Mouse (Mus musculus) heart, embryonic 15.5 days (tissue): ENCODE results near the gene Xkr8. TPM values are rescaled to one million over a fixed set of nuclear protein-coding genes. Genes with fewer than 3 reads are reported as not detected.

Experiments
- ATAC-seq: fragments of 200-750 bp; cut with Nextera tagmentation; replicated peaks from 2 replicates; pipeline ENCODE4 v1.8.0; 2017; ENCODE audit warnings: low read depth, moderate TSS enrichment; ENCODE audit not compliant: insufficient number of reproducible peaks, insufficient read depth, low FRiP score
- H3K27ac ChIP-seq: fragments of 300-500 bp; sonication (generic); 2 replicates; pipeline ENCODE4 v1.5.1; 2015; ENCODE audit warnings: mild to moderate bottlenecking, inconsistent platforms
- H3K27me3 ChIP-seq: fragments of 300-500 bp; sonication (generic); 2 replicates; pipeline ENCODE4 v1.6.1; 2015; ENCODE audit warnings: inconsistent platforms
- H3K36me3 ChIP-seq: fragments of 300-500 bp; sonication (generic); 2 replicates; pipeline ENCODE4 v1.6.1; 2015; ENCODE audit warnings: mild to moderate bottlenecking, inconsistent platforms
- H3K4me1 ChIP-seq: fragments of 300-500 bp; sonication (generic); replicated peaks from 2 replicates; pipeline ENCODE4 v1.6.1; 2015; ENCODE audit warnings: inconsistent platforms
- H3K4me2 ChIP-seq: fragments of 300-500 bp; sonication (generic); 2 replicates; pipeline ENCODE4 v1.6.1; 2015; ENCODE audit warnings: inconsistent platforms, mild to moderate bottlenecking, moderate library complexity
- H3K4me3 ChIP-seq: fragments of 300-500 bp; sonication (generic); 2 replicates; pipeline ENCODE4 v1.5.1; 2015; ENCODE audit warnings: mild to moderate bottlenecking, inconsistent platforms
- H3K9ac ChIP-seq: fragments of 300-500 bp; sonication (generic); 2 replicates; pipeline ENCODE4 v1.6.1; 2015; ENCODE audit warnings: mild to moderate bottlenecking, inconsistent platforms
- H3K9me3 ChIP-seq: fragments of 300-500 bp; sonication (generic); replicated peaks from 2 replicates; pipeline ENCODE4 v1.6.1; 2016; ENCODE audit warnings: inconsistent platforms
- WGBS: fragments of 180-500 bp; shearing (Covaris S2); methylation state at CpG from one replicate; pipeline ENCODE4 v1.1.7; 2015; ENCODE audit warnings: mixed read lengths; 5-methylcytosine and 5-hydroxymethylcytosine counted together
- polyA plus RNA-seq: library from polyadenylated mRNA; unstranded; fragments of >200 nt; fragmentation: Nextera tagmentation; extraction: Ambion mirVana; gene quantifications from 2 replicates; pipeline ENCODE4 v1.2.1, GENCODE M21; 2015

Gene Xkr8
- polyA plus RNA-seq, 1 experiment from 2014 or later: 2.1 TPM

DNA sequence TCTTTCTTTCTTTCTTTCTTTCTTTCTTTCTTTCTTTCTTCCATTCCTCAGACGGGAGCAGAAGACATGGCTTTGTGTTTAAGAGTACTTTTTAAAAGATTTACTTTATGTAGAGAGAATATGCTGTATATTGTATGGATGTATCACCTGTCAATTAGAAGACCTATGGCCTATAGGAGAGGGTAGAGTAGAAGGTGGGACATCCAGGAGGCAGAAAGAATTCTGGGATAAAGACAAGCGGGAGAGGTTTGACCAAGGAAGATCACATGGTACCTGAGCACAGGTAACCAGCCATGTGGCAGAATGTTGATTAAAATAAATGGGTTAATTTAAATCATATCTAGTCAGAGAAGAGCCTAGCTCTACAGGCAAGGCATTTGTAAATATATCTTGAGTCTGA is 2.4 kb upstream of the Xkr8 start:
- Histone ChIP-seq H3K4me1 (peaks cover 9% of the 10 kb centered on the region), H3K9me3 (no peaks in the 10 kb centered on the region), H3K4me3 (no peak overlapping the region), H3K27me3 (no peaks in the 10 kb centered on the region), H3K36me3 (no peaks in the 10 kb centered on the region), H3K27ac (no peak overlapping the region), H3K4me2 (no peak overlapping the region), H3K9ac (no peak overlapping the region)
- no peak for ATAC-seq
- 91% methylated on average over 2 of the region's 2 CpGs for WGBS

DNA sequence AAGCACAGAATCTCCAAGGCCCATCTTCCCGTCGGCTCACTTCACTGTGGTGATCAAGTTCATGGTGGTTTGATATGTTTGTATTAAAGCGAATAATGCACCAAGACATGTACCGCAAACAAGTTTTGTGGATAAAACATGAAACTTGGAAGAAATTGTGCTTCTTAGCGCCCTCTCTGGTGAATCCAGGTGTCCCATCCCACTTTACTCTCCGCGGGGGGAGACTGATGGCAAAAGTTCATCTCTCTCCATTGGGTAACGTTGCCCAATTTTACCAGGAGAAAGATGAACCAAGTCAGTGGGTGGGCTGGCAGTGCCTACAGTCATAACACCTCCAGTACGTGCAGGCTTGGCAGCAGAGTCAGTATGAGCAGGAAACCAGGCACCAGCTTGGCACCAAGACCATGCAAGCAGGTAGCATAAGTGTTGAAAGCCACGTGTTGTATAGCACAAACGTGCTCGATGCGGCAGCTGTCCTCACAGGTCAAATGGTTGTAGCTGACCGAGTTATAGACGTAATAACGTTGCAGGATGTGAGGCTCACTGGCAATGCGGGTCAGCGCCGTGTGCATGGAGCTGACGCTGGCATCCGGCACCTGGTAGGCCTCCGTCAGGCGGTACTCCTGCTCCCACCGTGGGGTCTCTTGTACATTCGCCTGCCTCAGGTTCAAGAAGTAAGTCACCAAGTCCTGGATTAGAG is 875 bp upstream of the Xkr8 start:
- ATAC-seq: no peak
- H3K27ac ChIP-seq: no peak overlapping the region

DNA sequence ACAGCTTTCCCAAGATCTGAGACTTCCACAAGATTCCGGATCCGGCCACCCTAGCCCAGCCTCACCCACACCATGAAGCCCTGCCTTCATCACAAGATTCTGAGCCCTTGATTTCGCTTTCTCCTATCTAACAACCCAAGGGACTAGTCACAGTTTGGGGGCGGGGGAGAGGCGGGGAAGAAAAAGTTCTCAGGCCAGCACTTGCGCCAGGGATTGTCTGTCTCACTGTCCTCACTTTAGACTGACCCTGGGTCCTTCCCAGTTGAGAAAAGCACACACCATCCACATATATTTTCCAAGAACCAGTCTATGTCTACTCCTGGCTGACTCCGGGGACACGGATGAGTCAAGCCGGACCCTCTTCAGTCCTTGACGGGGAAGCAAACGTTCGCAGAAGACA is 730 bp downstream of the Xkr8 start:
- Histone ChIP-seq H3K27me3 (no peaks in the 10 kb centered on the region), H3K36me3 (no peaks in the 10 kb centered on the region), H3K4me1 (peaks cover 9% of the 10 kb centered on the region), H3K27ac (no peak overlapping the region), H3K4me2 (peak overlapping the region; percentile 80), H3K9me3 (no peaks in the 10 kb centered on the region), H3K9ac (peak overlapping the region; percentile 59; the same call in 1 of the 2 replicates), H3K4me3 (peak overlapping the region; percentile 62)
- WGBS: 43% methylated on average over 12 of the region's 12 CpGs
- ATAC-seq: no peak

More for the DNA sequence above, 875 bp upstream of the Xkr8 start:
- no peak overlapping the region for H3K9ac ChIP-seq
- H3K36me3 ChIP-seq: no peaks in the 10 kb centered on the region
- 90% methylated on average over 25 of the region's 25 CpGs for WGBS
- H3K4me2 ChIP-seq: no peak overlapping the region
- no peaks in the 10 kb centered on the region for H3K27me3 ChIP-seq
- no peaks in the 10 kb centered on the region for H3K9me3 ChIP-seq
- H3K4me1 ChIP-seq: peaks cover 9% of the 10 kb centered on the region
- no peak overlapping the region for H3K4me3 ChIP-seq

DNA sequence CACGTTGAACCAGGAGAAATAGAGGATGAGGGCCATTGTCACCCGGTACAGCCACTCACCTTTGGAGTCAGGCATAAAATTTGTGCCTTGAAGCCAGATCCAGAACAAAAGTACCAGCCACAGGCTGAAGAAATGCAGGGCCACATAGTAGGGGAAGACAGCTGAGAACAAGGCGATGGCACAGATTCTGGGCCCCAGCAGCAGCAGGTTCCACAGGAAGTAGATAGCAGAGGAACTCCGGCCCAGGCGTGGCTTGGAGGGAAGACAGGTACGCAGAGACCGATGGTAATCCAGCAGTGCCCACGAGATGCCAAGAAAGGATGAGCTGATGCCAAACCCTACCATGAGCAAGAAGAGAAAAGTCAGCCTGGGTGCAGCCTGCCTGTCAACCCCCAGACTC is 4.1 kb downstream of the Xkr8 start:
- H3K4me3 ChIP-seq: no peak overlapping the region
- peaks cover under 1% of the 10 kb centered on the region; the same call in 1 of the 2 replicates for H3K36me3 ChIP-seq
- no peaks in the 10 kb centered on the region for H3K27me3 ChIP-seq
- H3K4me2 ChIP-seq: no peak overlapping the region
- peaks cover 16% of the 10 kb centered on the region for H3K4me1 ChIP-seq
- no peak overlapping the region for H3K9ac ChIP-seq
- H3K9me3 ChIP-seq: no peaks in the 10 kb centered on the region
- H3K27ac ChIP-seq: no peak overlapping the region
- ATAC-seq: no peak
- 77% methylated on average over 8 of the region's 8 CpGs for WGBS

DNA sequence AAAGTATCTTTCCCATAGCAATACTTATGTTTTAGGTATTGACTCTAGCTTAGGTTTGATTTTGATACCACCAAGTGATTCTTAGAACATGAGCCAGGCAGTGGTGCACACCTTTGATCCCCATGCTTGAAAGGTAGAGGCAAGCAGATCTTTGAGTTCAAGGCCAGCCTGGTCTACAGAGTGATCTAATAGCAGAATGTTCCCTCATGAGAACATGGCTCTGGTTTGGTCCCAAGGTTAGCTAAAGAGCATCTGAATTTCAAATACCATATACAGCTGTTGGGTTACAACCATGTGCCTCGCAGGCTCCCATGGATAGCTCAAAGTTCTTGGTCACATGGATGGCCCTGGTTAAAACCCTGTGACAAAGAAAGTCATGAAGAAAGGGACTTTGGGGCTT is 14.1 kb downstream of the Xkr8 start:
- Histone ChIP-seq H3K4me1 (no peaks in the 10 kb centered on the region), H3K9ac (no peak overlapping the region), H3K4me2 (no peak overlapping the region), H3K9me3 (no peaks in the 10 kb centered on the region), H3K27me3 (no peaks in the 10 kb centered on the region), H3K36me3 (peaks cover 62% of the 10 kb centered on the region), H3K4me3 (no peak overlapping the region), H3K27ac (no peak overlapping the region)
- 98% methylated on average over 1 of the region's 1 CpGs for WGBS
- no peak for ATAC-seq

DNA sequence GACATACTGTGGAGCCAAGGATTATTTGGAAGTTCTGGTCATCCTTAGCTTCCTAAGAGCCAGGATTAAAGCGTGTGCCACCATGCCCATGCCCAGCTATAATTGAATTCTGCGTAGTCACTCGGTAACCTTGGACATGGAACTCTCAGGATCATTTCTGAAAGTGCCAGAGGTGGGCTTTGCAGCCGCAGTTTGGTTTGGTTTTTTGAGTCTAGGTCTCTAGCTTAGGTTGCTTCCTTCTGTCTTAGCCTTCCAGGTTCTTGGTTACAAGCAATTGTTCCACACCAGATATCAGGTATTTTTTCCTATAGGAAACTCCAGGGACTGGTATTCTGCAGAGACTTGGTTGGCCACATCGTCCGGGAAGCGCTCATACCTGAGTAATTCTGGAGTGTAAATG is 19.2 kb downstream of the Xkr8 start:
- WGBS: 94% methylated on average over 7 of the region's 7 CpGs
- Histone ChIP-seq H3K4me2 (no peak overlapping the region), H3K9ac (no peak overlapping the region), H3K9me3 (no peaks in the 10 kb centered on the region), H3K27me3 (no peaks in the 10 kb centered on the region), H3K36me3 (peaks cover 67% of the 10 kb centered on the region), H3K4me1 (no peaks in the 10 kb centered on the region), H3K27ac (no peak overlapping the region), H3K4me3 (no peak overlapping the region)
- no peak for ATAC-seq

DNA sequence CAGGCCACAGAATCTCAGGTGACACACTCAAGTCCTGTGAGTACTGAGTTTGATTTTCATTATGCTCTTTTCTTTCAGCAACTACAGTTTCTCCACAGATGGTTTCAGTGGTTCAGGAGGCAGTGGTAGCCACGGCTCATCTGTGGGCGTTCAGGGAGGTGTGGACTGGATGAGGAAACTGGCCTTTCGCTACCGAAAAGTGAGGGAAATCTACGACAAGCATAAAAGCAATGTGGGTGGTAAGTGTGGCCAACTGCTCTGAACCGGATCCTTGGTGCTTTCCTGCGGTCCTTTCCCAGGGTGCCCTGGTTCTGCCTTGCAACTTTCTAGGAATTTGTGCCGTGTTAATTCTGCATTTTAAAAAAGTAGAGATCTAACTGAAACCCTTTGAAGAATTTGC is 25.5 kb downstream of the Xkr8 start:
- Histone ChIP-seq H3K4me3 (no peak overlapping the region), H3K27ac (no peak overlapping the region), H3K9ac (no peak overlapping the region), H3K9me3 (no peaks in the 10 kb centered on the region), H3K4me2 (no peak overlapping the region), H3K27me3 (no peaks in the 10 kb centered on the region), H3K4me1 (no peaks in the 10 kb centered on the region), H3K36me3 (peaks cover 83% of the 10 kb centered on the region)
- 94% methylated on average over 8 of the region's 8 CpGs for WGBS
- no peak for ATAC-seq

DNA sequence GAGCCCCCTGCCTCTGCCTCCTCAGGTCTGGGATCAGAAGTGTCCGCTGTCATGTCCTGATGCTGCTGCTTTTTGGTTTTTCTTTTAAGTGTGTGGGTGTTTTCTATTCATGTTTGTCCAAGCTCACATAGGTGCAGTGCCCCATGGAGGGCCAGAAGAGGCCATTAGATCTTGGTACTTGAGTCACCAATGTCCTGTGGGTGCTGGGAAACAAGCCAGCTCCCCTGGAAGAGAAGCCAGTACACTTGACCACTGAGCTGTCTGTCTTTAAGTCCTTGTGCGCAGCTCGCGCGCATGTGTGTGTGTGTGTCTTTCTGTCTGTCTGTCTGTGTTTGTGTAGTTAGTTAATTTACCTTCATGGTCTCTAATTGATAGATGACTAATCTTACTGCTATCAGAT is 30.3 kb downstream of the Xkr8 start:
- Histone ChIP-seq H3K4me3 (no peak overlapping the region), H3K36me3 (peaks cover 58% of the 10 kb centered on the region), H3K9me3 (no peaks in the 10 kb centered on the region), H3K9ac (no peak overlapping the region), H3K4me1 (no peaks in the 10 kb centered on the region), H3K4me2 (no peak overlapping the region), H3K27ac (no peak overlapping the region), H3K27me3 (no peaks in the 10 kb centered on the region)
- WGBS: 96% methylated on average over 5 of the region's 5 CpGs
- no peak for ATAC-seq

DNA sequence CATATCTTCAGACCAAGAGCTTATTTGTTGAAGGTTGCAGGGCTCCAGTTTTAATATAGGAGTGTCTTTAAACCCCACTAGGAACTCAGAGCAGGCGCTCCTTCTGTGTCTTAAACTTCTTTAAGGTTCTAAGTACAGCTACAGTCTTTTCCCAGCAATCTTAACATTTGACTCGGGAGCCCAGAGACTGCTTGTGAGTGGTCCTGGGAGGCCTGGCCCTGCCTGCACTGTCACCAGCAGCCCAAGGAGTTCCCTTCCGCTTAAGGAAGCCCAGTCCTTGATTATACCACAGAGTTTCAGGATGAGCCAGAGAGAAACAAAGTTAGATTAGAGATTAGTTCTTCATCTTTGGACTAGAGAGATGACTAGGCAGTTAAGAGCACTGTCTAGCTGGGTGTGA is 39.0 kb downstream of the Xkr8 start:
- Histone ChIP-seq H3K9ac (no peak overlapping the region), H3K27me3 (no peaks in the 10 kb centered on the region), H3K36me3 (peaks cover 47% of the 10 kb centered on the region), H3K4me3 (no peak overlapping the region), H3K4me2 (no peak overlapping the region), H3K4me1 (no peaks in the 10 kb centered on the region), H3K9me3 (no peaks in the 10 kb centered on the region), H3K27ac (no peak overlapping the region)
- WGBS: 89% methylated on average over 3 of the region's 3 CpGs
- ATAC-seq: no peak

DNA sequence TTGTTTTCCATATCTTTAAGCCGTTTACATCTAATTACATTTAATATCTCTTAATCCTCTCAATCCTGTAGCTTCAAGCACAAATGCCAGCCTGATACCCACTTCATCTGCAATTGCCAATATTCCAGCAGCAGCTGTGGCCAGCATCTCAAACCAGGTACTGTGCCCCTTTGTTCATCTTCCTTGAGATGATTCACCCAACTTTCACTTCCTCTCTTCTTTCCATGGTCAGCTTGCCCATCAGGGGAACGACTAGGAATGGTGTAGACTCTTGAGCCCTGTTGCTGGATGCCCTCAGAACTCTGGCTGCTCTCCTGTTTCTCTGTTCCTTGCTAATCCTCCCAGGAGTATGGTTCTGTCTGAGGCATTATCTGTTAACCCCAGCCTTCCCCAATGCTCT is 42.7 kb downstream of the Xkr8 start:
- Histone ChIP-seq H3K27me3 (no peaks in the 10 kb centered on the region), H3K36me3 (peaks cover 37% of the 10 kb centered on the region), H3K9me3 (no peaks in the 10 kb centered on the region)

DNA sequence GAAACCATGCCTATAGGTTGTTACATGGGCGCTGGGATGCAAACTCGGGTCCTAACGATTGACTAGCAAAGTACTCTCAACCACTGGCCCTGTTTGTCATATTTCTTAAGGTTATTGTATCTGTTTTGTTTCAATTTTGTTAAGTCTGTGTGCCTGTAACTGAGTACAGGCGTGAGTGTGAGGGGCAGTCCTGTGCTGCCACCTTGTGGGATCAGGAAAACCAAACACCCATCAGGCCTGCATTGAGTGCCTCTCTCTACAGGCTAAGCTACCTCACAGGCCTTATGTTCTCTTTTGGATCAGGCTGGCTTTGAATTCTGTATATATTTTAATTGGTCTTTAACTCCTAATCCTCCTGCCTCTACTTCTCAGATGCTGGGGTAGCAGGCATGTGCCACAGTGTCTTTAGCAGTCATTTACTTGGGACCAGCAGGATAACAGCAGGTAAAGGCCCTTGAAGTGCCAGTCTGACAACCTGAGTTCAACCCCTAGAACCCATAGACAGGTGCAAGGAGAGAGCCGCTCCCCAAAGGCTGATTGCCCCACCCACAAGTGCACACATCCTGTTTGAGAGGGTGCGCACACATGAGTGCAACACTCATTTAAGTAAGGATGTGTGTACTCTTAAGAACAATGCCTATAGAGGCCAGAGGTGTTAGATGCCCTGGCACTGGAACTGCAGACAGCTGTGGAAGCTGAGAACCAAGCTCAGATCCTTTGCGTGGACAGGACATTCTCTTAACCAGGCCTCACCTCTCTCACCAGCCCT is 55.4 kb downstream of the Xkr8 start:
- Histone ChIP-seq H3K9me3 (no peaks in the 10 kb centered on the region), H3K36me3 (peaks cover 41% of the 10 kb centered on the region), H3K9ac (no peak overlapping the region), H3K27ac (no peak overlapping the region), H3K27me3 (no peaks in the 10 kb centered on the region), H3K4me3 (no peak overlapping the region), H3K4me1 (no peaks in the 10 kb centered on the region), H3K4me2 (no peak overlapping the region)
- WGBS: 82% methylated on average over 7 of the region's 7 CpGs
- no peak for ATAC-seq

More for the DNA sequence above, 42.7 kb downstream of the Xkr8 start:
- H3K4me2 ChIP-seq: no peak overlapping the region
- no peak for ATAC-seq
- H3K4me1 ChIP-seq: no peaks in the 10 kb centered on the region
- 81% methylated on average over 2 of the region's 2 CpGs for WGBS
- H3K9ac ChIP-seq: no peak overlapping the region
- no peak overlapping the region for H3K27ac ChIP-seq
- H3K4me3 ChIP-seq: no peak overlapping the region
